Comparison of ENCODE assay signal across 10 mouse cellular contexts in genomic region chr19:7067344-7068050, GRCm38 (mm10). TPM values are rescaled to one million over a fixed set of nuclear protein-coding genes. Genes with fewer than 3 reads are reported as not detected.
A peak's percentile ranks its signal among the peaks of the same experiment; 100 is the strongest.
DNase-seq lines count a peak whose midpoint lies in the region; ATAC-seq and TF ChIP-seq lines count a peak whose summit lies in the region.
"Had no signal": no experiment of that assay in that cellular context is flagged by ENCODE, and none has a peak within 500 bp of the region (broad histone marks: within the 10 kb centered on the region; RNA-seq: fewer than 3 reads in every experiment).

No protein-coding gene starts in this region.

- ATAC-seq in forebrain, embryonic 15.5 days (replicated peaks) = no peak
- peak; percentile 62 for ATAC-seq in liver, postnatal 0 days

- no peak for TF ChIP-seq EP300 in liver, postnatal 0 days (IDR thresholded peaks at IDR 0.05; ENCODE audit: low read depth)

- H3K9ac ChIP-seq in forebrain, embryonic 15.5 days (replicated peaks) = peak overlapping the region; percentile 13; the same call in 1 of the 2 replicates
- H3K9ac ChIP-seq in liver, postnatal 0 days (replicated peaks) = no peak overlapping the region

- H3K27me3 ChIP-seq in forebrain, embryonic 15.5 days = no peaks in the 10 kb centered on the region
- peaks cover 21% of the 10 kb centered on the region for H3K27me3 ChIP-seq in liver, postnatal 0 days (ENCODE audit: insufficient read depth, low read length)

- H3K4me2 ChIP-seq in forebrain, embryonic 15.5 days (replicated peaks) = no peak overlapping the region
- peak overlapping the region; percentile 53 for H3K4me2 ChIP-seq in liver, postnatal 0 days (ENCODE audit: low read depth, low read length)

- H3K36me3 ChIP-seq in forebrain, embryonic 15.5 days = no peaks in the 10 kb centered on the region
- no peaks in the 10 kb centered on the region for H3K36me3 ChIP-seq in liver, postnatal 0 days (replicated peaks; ENCODE audit: insufficient read depth, low read length)

- no peak for TF ChIP-seq CTCF in liver, postnatal 0 days (IDR thresholded peaks at IDR 0.05; ENCODE audit: low read depth)

- WGBS in forebrain, embryonic 15.5 days = 50% methylated on average over 20 of the region's 20 CpGs
- 36% methylated on average over 20 of the region's 20 CpGs for WGBS in liver, postnatal 0 days (ENCODE audit: insufficient replicate concordance)

- peaks cover 58% of the 10 kb centered on the region for H3K4me1 ChIP-seq in forebrain, embryonic 15.5 days
- peaks cover 20% of the 10 kb centered on the region for H3K4me1 ChIP-seq in liver, postnatal 0 days (ENCODE audit: insufficient read depth)

- no peak overlapping the region for H3K4me3 ChIP-seq in forebrain, embryonic 15.5 days
- no peak overlapping the region for H3K4me3 ChIP-seq in liver, postnatal 0 days (ENCODE audit: low read depth, low read length)

- H3K27ac ChIP-seq in forebrain, embryonic 15.5 days (replicated peaks) = no peak overlapping the region; the same call in none of the 2 replicates
- no peak overlapping the region for H3K27ac ChIP-seq in liver, postnatal 0 days (ENCODE audit: low read depth)
- H3K27ac ChIP-seq: macrophage had no signal

- DNase-seq in right cerebral cortex, postnatal 4 days = peak; percentile 4
- no peak for DNase-seq in right cerebral cortex, postnatal 10 days (ENCODE audit: low spot score in 2 of 2)
- peak; percentile 28 for DNase-seq in liver, postnatal 0 days
- peak; percentile 30 to 44 for DNase-seq in thymus, postnatal 36 days
- DNase-seq in embryo, embryonic 9.5 days (ENCODE audit: extremely low spot score) = no peak
- DNase-seq in lung, postnatal 25 days (ENCODE audit: low spot score) = no peak
- no peak for DNase-seq in frontal cortex, postnatal 36 days (ENCODE audit: low spot score in 2 of 2)

- no peaks in the 10 kb centered on the region for H3K9me3 ChIP-seq in forebrain, embryonic 15.5 days
- H3K9me3 ChIP-seq in liver, postnatal 0 days (ENCODE audit: low read length) = no peaks in the 10 kb centered on the region

RNA-seq across cellular contexts. Expression of gene Macrod1, which starts 10.9 kb away (rescaled TPM):
- polyA plus RNA-seq in forebrain, embryonic 15.5 days (2015; fragmentation: Nextera tagmentation; extraction: Ambion mirVana) = 5.8 and 6.0 TPM in 2 replicates
- 11.7 and 14.9 TPM in 2 replicates for polyA plus RNA-seq in liver, postnatal 0 days (2015; fragmentation: Nextera tagmentation; extraction: Ambion mirVana)

RNA-seq across cellular contexts. Expression of gene Stip1, which starts 27.7 kb away (rescaled TPM):
- 243 and 245 TPM in 2 replicates for polyA plus RNA-seq in forebrain, embryonic 15.5 days (2015; fragmentation: Nextera tagmentation; extraction: Ambion mirVana)
- 47.2 and 51.4 TPM in 2 replicates for polyA plus RNA-seq in liver, postnatal 0 days (2015; fragmentation: Nextera tagmentation; extraction: Ambion mirVana)

RNA-seq across cellular contexts. Expression of gene Flrt1, which starts 38.0 kb away (rescaled TPM):
- polyA plus RNA-seq in forebrain, embryonic 15.5 days (2015; fragmentation: Nextera tagmentation; extraction: Ambion mirVana) = 14.9 and 18.9 TPM in 2 replicates
- 0.12 and 0.21 TPM in 2 replicates for polyA plus RNA-seq in liver, postnatal 0 days (2015; fragmentation: Nextera tagmentation; extraction: Ambion mirVana)
- polyA plus RNA-seq: activated CD4-positive, CD25-positive, alpha-beta regulatory T cell, adult 4 months; macrophage had no signal

RNA-seq across cellular contexts. Expression of gene Fermt3, which starts 48.2 kb away (rescaled TPM):
- 3.6 and 3.7 TPM in 2 replicates for polyA plus RNA-seq in forebrain, embryonic 15.5 days (2015; fragmentation: Nextera tagmentation; extraction: Ambion mirVana)
- polyA plus RNA-seq in liver, postnatal 0 days (2015; fragmentation: Nextera tagmentation; extraction: Ambion mirVana) = 60.5 and 70.2 TPM in 2 replicates

Comparison
In these comparisons a context has a peak if more than half of its experiments do, and no peak if none do; other contexts are left out.
1. DNase-seq: peak in right cerebral cortex, postnatal 4 days (single experiment), liver, postnatal 0 days (single experiment) and thymus, postnatal 36 days (2 of 2); none in right cerebral cortex, postnatal 10 days (0 of 2), embryo, embryonic 9.5 days (single experiment), lung, postnatal 25 days (single experiment) and frontal cortex, postnatal 36 days (0 of 2).
2. RNA of gene Flrt1, which starts 38.0 kb away (polyA plus RNA-seq): 14.9 to 18.9 TPM in forebrain, embryonic 15.5 days; 0.12 to 0.21 TPM in liver, postnatal 0 days; every median in the first group is over 10 times any median in the second.